ENCODE assay signal across 8 mouse cellular contexts in the genomic region with DNA sequence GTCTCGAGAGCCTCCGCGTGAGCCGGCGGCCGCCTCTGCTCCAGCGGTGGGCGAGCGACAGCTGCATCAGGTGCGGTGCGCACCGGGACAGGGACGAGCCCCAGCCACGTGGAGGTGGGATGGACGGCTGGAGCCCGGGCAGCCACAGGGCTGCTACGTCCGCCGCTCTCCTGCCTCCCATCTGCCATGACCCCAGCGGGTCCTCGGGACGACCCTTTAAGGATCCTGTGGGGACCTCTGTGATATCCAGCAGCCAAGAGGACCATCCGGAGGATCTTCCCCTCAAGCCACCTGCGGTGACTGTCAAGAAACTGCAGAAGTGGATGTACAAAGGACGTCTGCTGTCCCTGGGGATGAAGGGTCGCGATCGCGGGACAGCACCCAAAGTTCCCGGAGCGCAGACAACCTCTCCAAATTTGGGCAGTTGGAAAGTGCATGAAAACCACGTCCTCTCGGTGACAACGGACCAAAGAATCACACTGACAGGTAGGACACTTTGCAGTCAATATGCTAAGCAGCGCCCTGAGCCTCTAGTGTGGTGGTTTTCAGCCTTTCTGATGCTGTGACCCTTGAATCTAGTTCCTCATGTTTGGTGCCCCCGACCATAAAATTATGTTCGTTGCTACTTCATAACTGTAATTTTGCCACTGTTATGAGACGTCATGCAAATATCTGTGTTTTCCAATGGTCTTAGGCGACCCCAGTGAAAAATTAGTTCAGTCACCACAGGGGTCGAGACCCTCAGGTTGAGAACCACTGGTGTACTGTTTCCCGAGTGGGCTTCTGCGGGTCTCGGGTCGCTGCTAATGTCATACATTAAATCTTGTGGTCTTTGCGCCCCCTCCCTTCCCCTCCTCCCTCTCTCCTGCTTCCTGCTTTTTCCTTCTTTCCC. TPM values are rescaled to one million over a fixed set of nuclear protein-coding genes. Genes with fewer than 3 reads are reported as not detected.
DNase-seq lines count a peak whose midpoint lies in the region; ATAC-seq and TF ChIP-seq lines count a peak whose summit lies in the region.

No protein-coding gene starts in this region.

- H3K27me3 ChIP-seq in heart, embryonic 12.5 days (replicated peaks) = no peaks in the 10 kb centered on the region
- H3K27me3 ChIP-seq in forebrain, embryonic 15.5 days = 0 out of 2 replicates have a peak, but pooled peaks cover 6% of the 10 kb centered on the region
- H3K27me3 ChIP-seq in liver, embryonic 13.5 days = peaks cover 50% of the 10 kb centered on the region

- ATAC-seq in heart, embryonic 12.5 days (ENCODE audit: insufficient number of reproducible peaks, low FRiP score) = no peak
- ATAC-seq in forebrain, embryonic 15.5 days (replicated peaks) = no peak; the same call in 1 of the 2 replicates
- ATAC-seq in liver, embryonic 13.5 days (ENCODE audit: low read depth) = no peak

- no peak for DNase-seq in heart, postnatal 14 days
- DNase-seq in ES-E14 (ENCODE audit: low read depth, low spot score) = no peak
- peak; percentile 4 for DNase-seq in liver, embryonic 13.5 days
- no peak for DNase-seq in cerebellum, postnatal 25 days
- DNase-seq in ovary, adult 18-20 months (ENCODE audit: low spot score) = no peak
- no peak for DNase-seq in kidney, postnatal 25 days

- under 1% methylated on average over 44 of the region's 45 CpGs for WGBS in heart, embryonic 12.5 days
- under 1% methylated on average over 45 of the region's 45 CpGs for WGBS in forebrain, embryonic 15.5 days
- 1% methylated on average over 42 of the region's 45 CpGs for WGBS in liver, embryonic 13.5 days (ENCODE audit: insufficient replicate concordance)

- H3K9ac ChIP-seq in heart, embryonic 12.5 days = peak overlapping the region; percentile 99
- peak overlapping the region; percentile 87 for H3K9ac ChIP-seq in ES-E14 (ENCODE audit: insufficient read depth, low read depth, low read length, poor library complexity, severe bottlenecking)
- H3K9ac ChIP-seq in forebrain, embryonic 15.5 days (replicated peaks) = peak overlapping the region; percentile 60
- peak overlapping the region; percentile 74 for H3K9ac ChIP-seq in liver, embryonic 13.5 days

- 0 out of 2 replicates have a peak, but pooled peaks cover 8% of the 10 kb centered on the region for H3K36me3 ChIP-seq in heart, embryonic 12.5 days
- no peaks in the 10 kb centered on the region for H3K36me3 ChIP-seq in ES-E14 (ENCODE audit: control insufficient read depth, insufficient read depth, low read length, poor library complexity, severe bottlenecking)
- H3K36me3 ChIP-seq in forebrain, embryonic 15.5 days = no peaks in the 10 kb centered on the region
- no peaks in the 10 kb centered on the region for H3K36me3 ChIP-seq in liver, embryonic 13.5 days

- H3K4me3 ChIP-seq in heart, embryonic 12.5 days = peak overlapping the region; percentile 88
- peak overlapping the region; percentile 65 to 91 for H3K4me3 ChIP-seq in ES-E14 (ENCODE audit: insufficient read depth in 1 of 2, low read depth in 1 of 2, low read length in 2 of 2, poor library complexity in 1 of 2, severe bottlenecking in 1 of 2)
- peak overlapping the region; percentile 70 for H3K4me3 ChIP-seq in forebrain, embryonic 15.5 days
- peak overlapping the region; percentile 63 for H3K4me3 ChIP-seq in liver, embryonic 13.5 days (replicated peaks)

- peak overlapping the region; percentile 100 for H3K27ac ChIP-seq in heart, embryonic 12.5 days (ENCODE audit: poor library complexity, severe bottlenecking)
- no peak overlapping the region for H3K27ac ChIP-seq in ES-E14 (ENCODE audit: insufficient read depth, low read depth, low read length, poor library complexity, severe bottlenecking)
- no peak overlapping the region for H3K27ac ChIP-seq in forebrain, embryonic 15.5 days (replicated peaks)
- peak overlapping the region; percentile 67 for H3K27ac ChIP-seq in liver, embryonic 13.5 days

- peak overlapping the region; percentile 80 for H3K4me2 ChIP-seq in heart, embryonic 12.5 days
- H3K4me2 ChIP-seq in forebrain, embryonic 15.5 days (replicated peaks) = peak overlapping the region; percentile 68
- H3K4me2 ChIP-seq in liver, embryonic 13.5 days = peak overlapping the region; percentile 75

- in situ Hi-C loops in ES-E14 (cut with MboI; ENCODE audit: low sequenced_read_pairs in 2 of 2, unreplicated experiment in 2 of 2) = no loop called here

- H3K9me3 ChIP-seq in heart, embryonic 12.5 days (replicated peaks) = no peaks in the 10 kb centered on the region
- no peaks in the 10 kb centered on the region for H3K9me3 ChIP-seq in ES-E14 (ENCODE audit: control insufficient read depth, insufficient read depth, low read depth, low read length)
- no peaks in the 10 kb centered on the region for H3K9me3 ChIP-seq in forebrain, embryonic 15.5 days
- no peaks in the 10 kb centered on the region for H3K9me3 ChIP-seq in liver, embryonic 13.5 days (replicated peaks)

- intact Hi-C loops in heart, postnatal 14 days (cut with DNase I) = loop anchor here (5.0 kb wide), 2 partner anchors 37 to 53 kb away; no protein-coding TSS in a partner anchor

- peaks cover 42% of the 10 kb centered on the region for H3K4me1 ChIP-seq in heart, embryonic 12.5 days (replicated peaks)
- peaks cover 5 to 6% of the 10 kb centered on the region in 2 experiments; a peak in 3 of 4 replicates for H3K4me1 ChIP-seq in ES-E14 (ENCODE audit: control insufficient read depth in 2 of 2, insufficient read depth in 2 of 2, low read length in 2 of 2, poor library complexity in 1 of 2)
- H3K4me1 ChIP-seq in forebrain, embryonic 15.5 days = peaks cover 19% of the 10 kb centered on the region
- peaks cover 30% of the 10 kb centered on the region for H3K4me1 ChIP-seq in liver, embryonic 13.5 days (replicated peaks)

TF ChIP-seq in ES-E14, 5 proteins besides CTCF, POLR2A, EP300 and RAD21:
- TF ChIP-seq HCFC1 (IDR thresholded peaks at IDR 0.05; ENCODE audit: borderline replicate concordance, insufficient read depth, low read length) (no peak), CHD2 (IDR thresholded peaks at IDR 0.05; ENCODE audit: low read depth, low read length) (peak; percentile 76), ZNF384 (IDR thresholded peaks at IDR 0.05; ENCODE audit: low read depth, low read length) (no peak), ZC3H11A (IDR thresholded peaks at IDR 0.05; ENCODE audit: borderline replicate concordance, low read depth, low read length) (no peak)

RNA-seq across cellular contexts. Expression of gene Syde2, which starts 1.3 kb away (rescaled TPM):
- polyA plus RNA-seq in heart, embryonic 12.5 days (2016; fragmentation: Nextera tagmentation; extraction: Ambion mirVana) = 7.3 and 7.5 TPM in 2 replicates
- 10 to 100 TPM; 21.5 to 25.4 TPM for total RNA-seq in heart, postnatal 14 days (2021)
- 17.3 and 19.9 TPM in 2 replicates for total RNA-seq in ES-E14 (2012; rRNA removed)
- 0.50 and 0.65 TPM in 2 replicates for polyA plus RNA-seq in forebrain, embryonic 15.5 days (2015; fragmentation: Nextera tagmentation; extraction: Ambion mirVana)
- polyA plus RNA-seq in liver, embryonic 13.5 days (2015; fragmentation: Nextera tagmentation; extraction: Ambion mirVana) = 0.35 and 0.63 TPM in 2 replicates

RNA-seq across cellular contexts. Expression of gene 2410004B18Rik, which starts 51.1 kb away (rescaled TPM):
- 46.6 and 47.2 TPM in 2 replicates for polyA plus RNA-seq in heart, embryonic 12.5 days (2016; fragmentation: Nextera tagmentation; extraction: Ambion mirVana)
- 10 to 100 TPM; 16.7 to 22.9 TPM for total RNA-seq in heart, postnatal 14 days (2021)
- total RNA-seq in ES-E14 (2012; rRNA removed) = 21.6 and 38.7 TPM in 2 replicates
- 71.1 and 80.1 TPM in 2 replicates for polyA plus RNA-seq in forebrain, embryonic 15.5 days (2015; fragmentation: Nextera tagmentation; extraction: Ambion mirVana)
- polyA plus RNA-seq in liver, embryonic 13.5 days (2015; fragmentation: Nextera tagmentation; extraction: Ambion mirVana) = 20.6 and 25.4 TPM in 2 replicates

Comparison
In these comparisons a context has a peak if more than half of its experiments do, and no peak if none do; other contexts are left out.
1. H3K27ac ChIP-seq: peak in heart, embryonic 12.5 days (single experiment) and liver, embryonic 13.5 days (single experiment); none in ES-E14 (single experiment) and forebrain, embryonic 15.5 days (single experiment).
2. Peak in every context shown above with its lines, with median percentiles within 50 percentile points of each other: H3K4me2 ChIP-seq, H3K4me3 ChIP-seq and H3K9ac ChIP-seq.